Mouse (Mus musculus) T-helper 2 cell (primary cell): Measurements from ENCODE around the gene Eif3c.

ENCODE experiments used
- in situ Hi-C: fragments of 300-600 bp; cut with MboI, MseI; formaldehyde crosslinking; loops from one replicate; pipeline ENCODE4 v1.15.1; 2025; ENCODE audit warnings: high pct_unique_total_duplicates

Eif3c gene

DNA sequence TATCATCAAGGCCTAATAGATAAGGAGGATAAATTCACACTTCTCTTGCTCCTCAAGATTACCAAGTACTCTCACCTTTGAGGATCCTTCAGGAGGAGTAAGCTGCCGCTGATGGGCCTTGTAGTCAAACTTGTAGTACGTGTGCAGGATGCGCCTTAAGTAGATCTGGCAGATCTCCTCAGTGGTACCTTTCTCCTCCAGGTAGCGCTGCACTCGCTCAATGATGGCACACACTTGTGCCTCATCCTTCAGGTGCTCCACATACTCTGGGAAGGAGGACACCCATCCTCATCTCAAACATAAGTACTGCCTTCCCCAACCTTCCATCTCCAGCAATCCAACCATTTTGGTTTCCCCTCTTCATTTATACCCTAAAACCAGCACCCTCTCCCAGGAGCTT is 9.6 kb downstream of the Eif3c start:
- in situ Hi-C loops: loop anchor here (10.0 kb wide), 2 partner anchors 758 to 998 kb away; no protein-coding TSS in a partner anchor

- in situ Hi-C loops: loop anchor here (10.0 kb wide), 2 partner anchors 760 to 1000 kb away; no protein-coding TSS in a partner anchor
Measured at GRCm38 (mm10) chr7:126554796-126555195, 11.4 kb downstream of the Eif3c start.

DNA sequence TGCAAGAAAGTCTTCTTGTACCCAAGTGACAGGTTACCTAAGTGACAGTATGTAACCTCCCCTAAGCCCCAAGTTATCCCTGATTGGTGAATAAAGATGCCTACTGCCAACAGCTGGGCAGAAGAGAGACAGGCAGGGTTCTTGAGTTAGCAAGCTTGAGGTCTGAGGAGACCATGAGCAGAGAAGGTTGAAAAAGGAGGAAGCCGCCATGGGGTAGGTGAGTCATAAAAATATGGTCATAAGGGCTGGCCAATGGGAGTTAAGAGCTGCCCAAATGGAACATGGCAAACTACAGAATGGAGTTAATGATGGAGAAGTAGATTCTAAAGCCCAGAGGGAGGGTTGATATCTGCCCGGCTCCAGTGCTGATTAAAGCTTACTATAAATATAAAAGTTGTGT is 20.6 kb downstream of the Eif3c start:
- in situ Hi-C loops: no loop called here

DNA sequence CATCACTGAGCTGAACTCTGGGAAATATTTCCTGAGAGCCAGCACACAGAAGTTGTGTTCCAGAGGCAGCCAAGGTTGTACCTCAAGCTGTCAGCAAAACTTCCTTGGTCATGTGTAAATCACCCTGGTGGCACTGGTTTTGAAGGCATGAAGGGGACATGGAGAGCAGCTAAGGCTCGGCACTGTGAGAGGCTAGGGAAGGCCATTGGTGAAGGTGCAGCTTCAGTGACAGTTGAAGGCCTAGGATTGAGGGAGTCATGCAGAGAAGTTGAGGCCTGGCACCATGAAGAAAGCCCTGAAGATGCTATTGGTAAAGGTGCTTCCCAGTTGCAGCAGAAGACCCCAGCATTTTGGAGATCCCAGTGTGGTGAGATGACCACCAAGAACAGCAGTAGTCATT is 24.6 kb downstream of the Eif3c start:
- in situ Hi-C loops: no loop called here

DNA sequence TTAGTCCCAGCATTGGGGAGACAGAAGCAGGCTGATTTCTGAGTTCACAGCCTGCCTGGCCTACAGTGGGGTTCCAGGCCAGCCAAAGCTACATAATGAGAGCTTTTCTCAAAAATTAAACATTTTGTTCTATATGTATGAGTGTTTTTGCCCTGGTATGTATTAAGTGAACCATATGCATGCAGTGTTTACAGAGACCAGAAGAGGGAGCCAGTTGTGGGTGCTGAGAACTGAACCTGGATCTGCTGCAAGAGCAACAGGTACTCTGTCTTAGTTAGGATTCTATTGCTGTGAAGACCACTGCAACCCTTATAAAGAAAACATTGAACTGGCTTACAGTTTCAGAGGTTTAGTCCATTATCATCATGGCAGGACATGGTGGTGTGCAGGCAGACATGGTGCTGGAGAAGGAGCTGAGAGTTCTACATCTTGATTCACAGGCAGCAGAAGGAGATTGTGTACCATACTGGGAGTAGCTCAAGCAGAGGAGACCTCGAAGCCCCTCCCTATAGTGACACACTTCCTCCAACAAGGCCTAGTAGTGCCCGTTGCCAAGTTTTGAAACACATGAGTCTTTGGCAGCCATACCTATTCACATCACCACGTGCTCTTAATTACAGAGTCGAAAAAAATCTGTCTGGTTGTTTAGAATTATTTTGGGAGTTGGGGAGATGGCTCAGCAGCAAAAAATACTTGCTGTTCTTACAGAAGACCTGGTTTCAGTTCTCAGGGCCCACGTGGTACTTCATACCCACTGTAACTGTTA is 28.2 kb downstream of the Eif3c start:
- in situ Hi-C loops: no loop called here

GRCm38 (mm10) chr7:126536466-126536865 is 29.7 kb downstream of the Eif3c start:
- in situ Hi-C loops: no loop called here

GRCm38 (mm10) chr7:126535766-126536165 is 30.4 kb downstream of the Eif3c start:
- in situ Hi-C loops: no loop called here

GRCm38 (mm10) chr7:126533434-126533833 is 32.8 kb downstream of the Eif3c start:
- in situ Hi-C loops: no loop called here

GRCm38 (mm10) chr7:126528166-126528577 is 38.0 kb downstream of the Eif3c start:
- in situ Hi-C loops: loop anchor here (5.0 to 10.0 kb wide), 3 partner anchors 51 to 203 kb away; partner anchors contain the start of gene Sh2b1

DNA sequence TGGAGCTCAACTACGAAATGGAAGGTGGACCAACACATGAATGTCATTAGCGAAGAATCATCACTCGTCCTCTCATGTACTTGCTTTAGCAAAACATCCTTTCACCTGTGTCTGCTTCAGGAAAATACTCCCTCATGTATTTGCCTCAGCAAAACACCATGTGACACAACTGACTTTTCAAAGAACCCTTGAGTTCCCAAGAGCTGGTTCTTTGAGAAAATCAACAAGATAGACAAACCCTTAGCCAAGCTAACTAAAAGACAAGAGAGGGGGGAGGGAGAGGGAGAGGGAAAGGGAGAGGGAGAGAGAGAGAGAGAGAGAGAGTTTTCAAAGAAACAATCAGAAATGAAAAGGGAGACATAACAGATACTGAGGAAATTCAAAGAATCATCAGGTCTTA is 42.9 kb downstream of the Eif3c start:
- in situ Hi-C loops: loop anchor here (10.0 kb wide), 1 partner anchor 199 kb away; no protein-coding TSS in a partner anchor

DNA sequence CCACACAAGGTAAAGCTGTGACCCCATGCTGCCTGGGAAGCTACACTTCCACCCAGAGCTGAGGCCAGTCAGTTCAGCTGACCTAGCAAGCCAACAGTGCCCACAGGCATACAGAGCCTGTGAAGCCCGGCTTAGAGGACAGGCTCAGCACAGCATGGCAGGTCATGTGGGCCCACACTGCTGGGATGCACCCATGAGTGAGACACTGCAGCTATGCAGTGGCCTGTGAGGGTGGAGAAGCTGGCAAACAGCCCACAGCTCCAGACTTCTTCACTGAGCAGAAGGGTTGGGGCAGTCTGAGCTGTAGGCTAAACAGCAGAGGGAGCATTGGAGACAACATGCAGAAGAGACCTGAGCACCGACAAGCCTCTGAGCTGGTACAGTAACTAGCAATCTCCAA is 46.7 kb downstream of the Eif3c start:
- in situ Hi-C loops: no loop called here

- in situ Hi-C loops: no loop called here
Measured at GRCm38 (mm10) chr7:126518261-126518941, 47.8 kb downstream of the Eif3c start.

GRCm38 (mm10) chr7:126511287-126511686 is 54.9 kb downstream of the Eif3c start:
- in situ Hi-C loops: no loop called here

GRCm38 (mm10) chr7:126507126-126507778 is 59.0 kb downstream of the Eif3c start:
- in situ Hi-C loops: no loop called here

DNA sequence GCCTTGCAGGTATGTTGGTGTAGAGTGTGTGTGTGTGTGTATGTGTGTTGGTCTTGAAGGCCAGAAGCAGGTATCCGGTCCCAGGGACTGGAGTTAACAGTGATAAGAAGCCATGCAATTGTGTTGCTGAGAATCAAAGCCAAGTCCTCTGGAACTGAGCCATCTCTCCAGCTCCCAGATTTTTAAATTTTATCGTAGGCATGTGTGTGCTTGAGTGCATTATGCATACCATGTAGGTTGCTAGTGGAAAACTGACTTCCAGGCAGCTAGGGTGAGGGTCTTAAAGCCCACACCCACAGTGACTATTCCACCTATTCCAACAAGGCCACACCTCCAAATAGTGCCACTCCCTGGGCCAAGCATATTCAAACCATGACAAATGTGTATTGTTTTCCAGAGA is 61.3 kb downstream of the Eif3c start:
- in situ Hi-C loops: no loop called here

- in situ Hi-C loops: no loop called here
Measured at GRCm38 (mm10) chr7:126503273-126503878, 62.8 kb downstream of the Eif3c start, which contains the start of gene Atxn2l. Atxn2l (minus strand) TSS chr7:126503437.

DNA sequence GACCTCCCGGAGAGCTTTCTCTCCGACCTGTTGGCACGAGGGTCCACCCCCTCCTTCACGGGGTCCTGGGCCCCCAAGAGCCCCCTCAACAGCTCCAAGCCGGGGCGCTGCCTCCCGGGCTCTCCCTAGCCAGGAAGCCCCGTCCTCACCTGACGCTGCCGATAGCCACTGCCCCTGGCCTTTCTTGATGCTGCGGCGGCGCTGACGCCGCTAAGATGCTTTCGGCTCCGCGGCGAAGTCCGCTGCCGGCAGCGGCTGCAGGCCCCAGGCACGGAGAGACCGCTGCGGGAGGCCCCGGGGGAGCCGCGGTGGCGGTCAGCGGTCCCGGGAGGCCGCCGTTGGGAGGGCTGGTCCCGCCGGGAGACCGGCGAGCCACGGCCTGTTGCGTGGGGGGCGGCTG is 63.5 kb downstream of the Eif3c start:
- in situ Hi-C loops: no loop called here

DNA sequence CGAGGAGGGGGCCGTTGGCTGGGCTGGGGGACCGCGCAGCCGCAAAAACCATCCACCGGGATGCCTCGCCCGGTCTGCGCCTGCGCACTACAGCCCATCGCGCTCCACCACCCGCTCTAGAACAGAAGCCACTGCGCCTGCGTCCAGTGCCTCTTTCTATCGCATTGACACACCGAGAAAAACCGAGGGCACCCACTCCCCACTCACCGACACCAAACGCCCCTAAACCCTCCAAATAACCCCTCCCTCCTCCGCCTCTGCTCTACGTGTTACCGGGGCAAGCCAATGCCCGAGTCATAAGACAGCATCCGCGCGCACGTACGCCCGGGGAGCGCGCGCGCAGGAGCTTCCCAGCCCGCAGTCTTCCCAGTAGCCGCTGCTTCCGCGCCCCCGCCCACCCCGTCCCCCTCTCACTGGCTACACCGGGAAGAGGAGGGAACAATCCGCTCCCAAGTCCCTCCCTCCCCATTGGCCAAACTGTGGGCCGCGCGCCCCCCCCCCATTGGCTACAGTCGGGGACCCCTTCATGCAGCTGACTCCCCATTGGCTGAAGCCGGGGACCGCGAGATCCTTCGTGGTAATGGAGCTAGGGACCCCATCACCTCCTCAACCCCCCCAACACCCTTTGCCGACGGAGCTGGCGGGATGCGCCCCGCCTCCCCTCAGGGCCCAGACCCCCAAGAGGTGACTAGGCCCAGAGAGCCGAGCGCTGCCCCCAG is 64.0 kb downstream of the Eif3c start:
- in situ Hi-C loops: no loop called here

GRCm38 (mm10) chr7:126501684-126502022 is 64.6 kb downstream of the Eif3c start:
- in situ Hi-C loops: no loop called here

- in situ Hi-C loops: no loop called here
Measured at GRCm38 (mm10) chr7:126499416-126499815, 66.8 kb downstream of the Eif3c start.

DNA sequence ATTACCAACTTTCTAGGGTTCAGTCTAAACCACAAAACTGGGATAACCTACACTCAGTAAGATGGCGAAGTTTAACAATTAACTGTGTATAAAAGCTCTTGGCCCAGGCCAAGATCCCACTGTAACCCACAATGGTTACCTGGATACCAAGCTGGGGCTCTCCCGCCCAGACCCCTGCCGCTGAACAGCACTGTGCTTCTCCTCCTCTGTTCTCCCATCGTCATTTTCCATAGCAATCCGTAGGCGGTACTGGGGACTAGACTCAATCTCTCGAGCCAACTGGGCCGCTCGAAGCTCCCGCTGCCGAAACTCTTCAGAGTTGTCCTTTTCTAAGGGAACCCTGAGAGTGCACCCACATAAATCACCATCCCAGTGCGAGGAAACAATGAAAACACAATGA is 68.2 kb downstream of the Eif3c start:
- in situ Hi-C loops: no loop called here
